Mouse (Mus musculus) kidney, adult 2 months (tissue): ENCODE data around the gene C2cd5.

ENCODE experiments used
- CTCF ChIP-seq: fragments of 200-500 bp; conservative IDR thresholded peaks from 2 replicates; pipeline ENCODE4 v1.5.1; 2011; ENCODE audit warnings: low read depth, mild to moderate bottlenecking, control low read depth, low read length, moderate library complexity, mixed read lengths; ENCODE audit not compliant: insufficient read depth, insufficient read length
- POLR2A ChIP-seq: fragments of 200-500 bp; IDR thresholded peaks from one replicate; pipeline ENCODE4 v1.6.1; 2011; ENCODE audit warnings: low read depth, low read length, control low read depth

DNA sequence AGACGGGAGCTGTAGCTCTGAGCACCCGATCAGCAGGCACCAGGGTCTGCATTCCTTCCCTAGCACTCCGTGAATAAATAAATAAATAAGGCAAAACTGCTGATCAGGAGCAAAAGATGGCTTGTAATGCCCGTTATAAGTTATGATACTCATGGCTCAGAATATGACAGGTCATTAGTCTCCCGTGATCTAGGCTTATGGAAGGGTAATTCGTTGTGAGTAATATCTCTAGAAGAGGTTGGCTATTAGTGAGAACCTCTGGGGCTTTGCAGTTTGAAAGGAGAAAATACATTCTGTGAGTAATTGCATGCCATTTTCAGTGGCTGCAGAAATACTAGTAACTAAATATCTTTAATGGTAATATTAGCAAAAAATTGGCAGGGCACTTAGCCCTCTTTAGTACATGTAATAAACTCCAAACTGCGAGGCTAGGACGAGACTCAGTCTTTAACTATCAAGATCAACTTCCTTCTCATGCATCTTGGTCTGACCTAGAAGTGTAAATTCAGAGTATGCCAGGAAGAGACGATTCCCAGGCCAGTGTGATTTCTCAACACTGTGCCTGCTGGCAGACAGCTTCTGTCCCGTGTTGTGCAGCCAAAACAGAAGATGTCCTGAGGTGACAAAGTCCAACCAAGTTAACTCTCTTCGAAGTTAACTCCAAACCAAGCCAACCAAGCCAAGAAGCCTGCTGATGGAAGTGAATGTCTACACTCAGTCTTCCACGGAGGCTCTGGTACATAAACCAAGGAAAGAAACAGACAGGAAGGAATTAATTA, 101.5 kb downstream of the C2cd5 start:
- no peak for TF ChIP-seq POLR2A
- no peak for TF ChIP-seq CTCF
